Mouse (Mus musculus): Measurements from ENCODE around the gene Olfr187.
"Not testable (repeated sequence)": the region's sequence is repeated elsewhere in the genome, so short reads cannot be mapped to it uniquely, and the experiment has no call there.

Olfr187 gene

DNA sequence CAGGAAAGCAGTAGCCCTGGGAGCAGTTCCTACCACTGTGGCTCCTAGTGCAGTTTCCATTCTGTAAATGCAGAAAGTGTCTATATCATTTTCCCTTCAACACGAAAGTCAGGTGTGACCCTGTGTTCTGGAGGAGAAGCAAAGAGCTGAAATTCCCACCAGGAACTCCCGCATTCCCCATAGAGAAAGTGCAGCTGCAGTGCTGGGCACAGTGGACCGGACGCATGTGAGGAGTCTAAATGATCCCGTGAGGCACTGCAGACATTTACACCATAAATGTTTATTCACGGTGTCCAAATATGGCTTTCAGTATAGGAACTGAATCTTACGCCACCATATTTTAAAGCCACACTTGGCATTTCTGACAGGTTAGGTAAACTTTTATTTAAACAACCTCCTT is at the start of gene Olfr187:
Olfr187 (minus strand) TSS at position 58 of the 400 bp plus-strand sequence.
- DNase-seq, result no peak

DNA sequence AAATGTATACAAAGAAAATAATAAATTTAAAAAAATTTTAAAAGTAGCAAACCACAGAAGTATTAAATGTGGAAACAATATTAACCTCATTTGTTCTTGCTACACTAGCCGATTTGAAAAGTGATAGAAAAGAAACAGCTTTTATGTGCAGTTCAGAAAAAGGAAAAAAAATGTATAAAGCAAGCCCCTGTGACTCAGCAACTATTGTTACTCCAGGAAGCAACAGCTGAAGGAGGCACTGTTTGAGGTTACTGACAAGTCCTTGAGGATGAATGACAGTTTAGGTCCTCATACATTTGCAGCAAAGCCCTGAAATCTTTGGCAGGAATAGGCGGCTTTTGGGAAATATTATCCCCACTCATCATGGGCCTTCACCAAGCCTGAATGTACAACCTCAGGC is 41.5 kb upstream of the Olfr187 start:
- not testable (repeated sequence) for DNase-seq

DNA sequence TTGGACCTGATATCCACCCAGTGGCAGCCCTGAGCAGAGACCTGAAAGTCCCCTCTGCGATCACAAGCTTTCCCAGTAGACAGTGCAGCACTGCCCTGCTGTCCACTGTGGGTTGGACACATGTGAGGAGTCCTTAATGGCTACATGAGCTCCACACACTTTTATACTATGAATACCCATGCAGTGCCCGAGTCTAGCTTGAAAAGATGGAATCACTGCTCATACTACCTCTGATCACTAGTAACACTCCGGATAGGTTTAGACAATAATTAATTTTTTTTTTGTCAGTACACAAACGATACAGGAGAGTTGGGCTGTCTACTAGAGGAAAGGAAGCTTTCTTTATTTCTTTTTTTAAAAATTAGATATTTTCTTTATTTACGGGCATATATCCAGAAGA is 38.3 kb upstream of the Olfr187 start, which contains the start of gene Olfr190:
Olfr190 (minus strand) TSS at position 101 of the 400 bp plus-strand sequence.
- DNase-seq, result no peak

DNA sequence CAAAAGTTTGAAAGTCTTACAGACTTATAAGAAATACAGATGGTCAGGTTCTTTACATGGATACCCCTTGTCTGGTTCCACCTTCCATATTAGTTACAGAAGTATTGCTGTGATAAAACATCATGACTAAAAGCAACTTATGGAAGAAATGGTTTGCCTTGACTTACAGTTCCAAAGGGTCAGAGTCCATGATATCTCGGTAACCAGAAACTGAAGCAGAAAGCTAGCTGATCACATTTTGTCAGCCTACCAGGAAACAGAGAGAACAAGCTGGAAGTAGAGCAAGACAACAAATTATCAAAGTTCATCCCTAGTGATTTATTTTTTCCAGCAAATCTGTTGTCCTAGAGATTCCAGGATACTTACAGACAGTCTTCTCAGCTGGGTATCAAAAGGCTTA is 34.0 kb upstream of the Olfr187 start:
- no peak for DNase-seq

DNA sequence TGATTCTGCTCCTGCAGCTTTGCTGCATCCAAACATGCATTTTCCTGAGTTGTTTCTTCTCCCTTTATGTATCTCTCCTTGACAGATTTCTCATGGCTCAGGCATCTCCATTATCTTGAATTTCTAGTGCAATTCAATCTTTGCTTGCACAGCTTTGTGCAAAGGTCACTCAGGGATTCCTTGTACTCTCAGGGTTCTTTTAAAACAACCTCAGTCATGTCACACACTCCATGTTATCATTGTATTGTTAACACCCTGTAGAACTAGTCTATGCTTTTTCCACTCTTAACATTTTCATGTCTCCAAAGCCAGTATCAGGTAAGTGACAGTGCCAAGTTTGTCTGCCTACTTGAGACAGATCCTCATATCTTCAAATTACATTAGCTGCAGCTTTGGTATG is 32.2 kb upstream of the Olfr187 start:
- DNase-seq, result no peak

DNA sequence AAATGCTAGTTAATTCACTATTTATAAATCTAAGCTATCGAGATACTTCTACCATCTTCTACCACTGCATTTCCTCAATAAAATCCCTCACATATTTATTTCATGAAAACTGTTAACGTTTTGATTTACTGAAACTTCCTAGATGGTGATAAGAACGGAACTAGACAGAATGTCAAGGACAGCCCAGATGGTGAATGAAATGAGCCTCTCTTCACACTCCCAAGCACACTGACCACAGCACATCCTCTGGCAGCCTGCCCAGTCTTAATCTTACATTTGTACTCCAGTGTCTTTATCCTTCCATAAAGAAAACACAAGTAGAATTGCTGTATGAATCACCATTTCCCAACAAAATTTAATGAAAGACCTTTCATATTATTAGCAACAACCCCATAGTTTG is 22.8 kb upstream of the Olfr187 start:
- not testable (repeated sequence) for DNase-seq

DNA sequence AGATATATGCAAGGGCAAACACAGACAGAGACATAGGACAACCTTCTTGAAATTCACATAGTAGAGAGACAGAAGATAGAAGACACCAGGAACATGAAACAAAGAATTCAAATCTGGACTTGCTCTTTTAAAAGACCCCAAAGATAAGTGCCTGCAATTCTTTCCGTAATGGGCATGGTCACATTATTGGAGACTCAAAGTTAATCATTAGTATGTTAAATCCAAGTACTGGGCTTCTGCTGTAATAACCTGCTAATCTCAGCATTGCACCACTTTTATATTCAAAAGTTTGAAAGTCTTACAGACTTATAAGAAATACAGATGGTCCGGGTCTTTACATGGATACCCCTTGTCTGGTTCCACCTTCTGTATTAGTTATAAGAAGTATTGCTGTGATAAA is 9.7 kb upstream of the Olfr187 start:
- not testable (repeated sequence) for DNase-seq

DNA sequence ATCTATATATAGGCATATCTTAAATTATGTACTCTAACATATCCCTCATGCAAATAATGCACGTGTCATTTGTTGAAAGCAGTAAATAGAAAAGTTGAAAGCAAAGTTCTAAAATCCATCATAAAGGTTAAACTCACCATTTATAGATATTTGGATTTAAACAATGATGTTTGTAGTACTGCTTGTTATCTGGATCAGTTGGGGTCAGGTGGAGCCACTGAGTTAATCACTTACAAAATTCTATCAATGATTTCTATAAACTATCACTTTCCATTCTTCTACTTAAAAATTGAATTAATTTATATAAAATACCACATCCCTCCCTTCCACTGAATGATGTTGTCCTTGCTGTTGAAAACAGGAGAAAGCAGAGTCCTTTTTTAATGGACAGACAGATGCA is 9.3 kb upstream of the Olfr187 start:
- no peak for DNase-seq

DNA sequence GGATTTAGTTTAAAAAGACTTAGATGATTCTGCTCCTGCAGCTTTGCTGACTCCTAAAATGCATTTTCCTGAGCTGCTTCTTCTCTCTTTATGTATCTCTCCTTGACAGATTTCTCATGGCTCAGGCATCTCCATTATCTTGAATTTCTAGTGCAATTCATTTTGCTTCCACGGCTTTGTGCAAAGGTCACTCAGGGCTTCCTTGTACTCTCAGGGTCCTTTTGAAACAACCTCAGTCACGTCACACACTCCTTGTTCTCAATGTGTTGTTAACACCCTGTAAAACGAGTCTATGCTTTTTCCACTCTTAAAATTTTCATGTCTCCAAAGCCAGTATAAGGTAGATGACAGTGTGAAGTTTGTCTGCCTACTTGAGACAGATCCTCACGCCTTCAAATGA is 8.0 kb upstream of the Olfr187 start:
- DNase-seq, result no peak

DNA sequence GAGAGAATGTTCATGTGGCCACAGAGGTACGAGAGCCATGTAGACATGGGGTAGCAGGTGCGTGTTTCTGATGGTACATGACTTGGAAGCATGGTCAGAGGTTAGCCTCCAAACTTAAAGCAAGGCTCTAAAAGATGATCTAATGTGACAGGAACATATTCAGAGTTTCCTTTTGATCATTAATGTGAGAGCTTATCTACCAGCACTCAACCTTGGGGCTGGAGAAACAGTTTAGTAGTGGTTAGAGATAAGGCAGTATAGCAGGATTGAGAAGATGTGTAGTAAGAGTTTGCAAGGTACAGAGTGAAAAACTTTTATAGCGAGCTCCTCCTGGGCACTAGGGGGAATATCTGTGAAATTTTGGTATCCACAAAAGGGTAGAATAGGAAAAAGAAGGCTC is 6.3 kb upstream of the Olfr187 start:
- DNase-seq, result no peak

DNA sequence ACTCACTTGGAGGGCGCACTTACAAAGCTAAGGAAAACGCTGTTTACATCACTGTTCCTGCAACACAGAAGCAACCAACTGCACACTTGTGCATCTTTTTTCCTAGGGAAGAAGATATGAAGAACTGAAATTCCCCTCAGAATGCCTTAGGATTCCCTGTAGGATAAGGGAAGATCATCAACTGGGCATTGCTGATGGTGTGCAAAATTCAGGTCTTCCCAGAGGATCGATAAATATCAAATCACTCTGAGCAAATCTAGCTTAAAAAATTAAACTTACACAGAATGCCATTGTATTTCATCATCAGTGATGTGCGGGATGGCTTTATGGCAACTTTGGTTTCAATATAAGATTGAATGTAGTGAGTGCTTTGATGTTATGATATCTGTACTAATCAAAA is 9.4 kb downstream of the Olfr187 start, which contains the start of gene Olfr186:
Olfr186 (minus strand) TSS at position 101 of the 400 bp plus-strand sequence.
- no peak for DNase-seq

DNA sequence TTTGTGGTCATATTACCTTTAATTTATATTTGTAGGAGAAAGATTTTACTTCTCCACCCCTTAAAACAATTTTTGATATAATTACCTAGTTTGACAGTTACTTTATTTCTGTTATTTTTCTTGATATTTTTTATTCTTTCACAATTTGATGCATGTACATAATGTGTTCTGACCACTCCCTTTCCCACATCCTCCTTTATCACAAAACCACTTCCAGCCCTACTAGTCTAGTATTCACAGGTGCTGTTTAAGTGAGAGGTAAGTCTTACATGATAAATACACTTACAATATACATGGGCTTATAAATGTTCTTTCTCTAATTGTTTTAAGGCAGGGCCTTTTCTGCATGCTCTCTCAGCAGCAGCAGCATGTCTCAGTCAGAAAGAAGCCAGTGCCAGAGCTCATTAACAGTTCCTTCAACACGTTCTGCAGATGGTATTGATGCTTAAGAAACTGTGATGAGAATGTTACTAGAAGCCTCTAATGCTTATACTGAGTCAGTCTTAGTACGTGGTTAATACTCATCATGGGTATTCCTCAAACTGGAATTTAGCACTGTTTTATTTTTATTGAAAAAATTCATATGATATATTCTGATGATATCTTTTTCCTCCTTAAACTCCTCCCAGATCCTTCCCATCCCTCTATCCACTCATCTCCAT is 26.1 kb downstream of the Olfr187 start:
- DNase-seq, result no peak

DNA sequence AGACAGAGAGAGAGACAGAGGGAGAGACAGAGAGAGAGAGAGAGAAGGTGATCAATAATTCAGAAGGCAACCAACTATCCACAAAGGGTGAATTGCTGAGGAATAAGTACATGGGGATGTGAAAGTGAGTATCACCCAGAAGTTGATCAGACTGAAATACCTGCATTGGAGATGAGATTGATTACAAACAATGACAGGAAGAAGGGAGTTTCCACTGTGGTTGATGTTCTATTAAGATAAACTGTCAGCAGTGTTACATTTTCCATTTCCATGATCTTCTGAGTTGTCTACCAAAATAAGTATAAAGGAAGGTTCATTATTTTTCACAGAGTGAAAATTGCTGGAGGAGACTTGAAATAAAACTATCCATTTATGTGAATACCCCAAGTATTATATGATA is 32.4 kb downstream of the Olfr187 start:
- DNase-seq, result no peak

DNA sequence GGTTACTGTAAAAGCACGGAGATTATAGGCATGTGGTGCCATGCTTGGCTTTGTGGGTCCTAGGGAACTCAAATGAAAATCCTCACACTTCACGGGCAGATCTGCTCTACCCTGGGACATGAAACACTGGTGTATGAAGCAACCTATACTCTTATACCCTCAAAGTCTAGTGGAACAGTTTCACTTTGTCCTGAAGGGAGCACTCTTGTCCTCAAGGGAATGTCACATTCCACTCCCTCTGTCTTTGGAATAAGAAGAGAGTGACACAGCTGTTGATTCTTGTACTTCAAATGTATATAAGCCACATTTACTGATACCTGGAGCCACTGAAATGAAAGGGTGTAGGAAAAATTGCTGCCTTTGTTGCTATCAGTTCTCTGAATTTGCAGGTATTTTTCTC is 44.5 kb downstream of the Olfr187 start, which contains the start of gene Olfr183:
Olfr183 (plus strand) TSS at position 301 of the 400 bp plus-strand sequence.
- no peak for DNase-seq
